Mouse (Mus musculus) ES-Bruce4 (cell line): ENCODE data around the gene Cfb. TPM values are rescaled to one million over a fixed set of nuclear protein-coding genes. Genes with fewer than 3 reads are reported as not detected.
A peak's percentile ranks its signal among the peaks of the same experiment; 100 is the strongest.

Experiments used
- H3K27ac ChIP-seq: 2 replicates; pipeline ENCODE4 v1.5.1; 2012; ENCODE audit warnings: low read length, inconsistent platforms; ENCODE audit not compliant: insufficient read depth
- H3K27me3 ChIP-seq: 2 replicates; pipeline ENCODE4 v1.6.1; 2012; ENCODE audit warnings: mild to moderate bottlenecking, low read length, inconsistent platforms; ENCODE audit not compliant: control insufficient read depth, poor library complexity, insufficient read depth, severe bottlenecking
- H3K36me3 ChIP-seq: 2 replicates; pipeline ENCODE4 v1.6.1; 2012; ENCODE audit warnings: inconsistent platforms, mild to moderate bottlenecking, low read length, moderate library complexity; ENCODE audit not compliant: control insufficient read depth, poor library complexity, insufficient read depth, severe bottlenecking
- H3K4me1 ChIP-seq: one replicate; pipeline ENCODE4 v1.8.1; 2011; ENCODE audit warnings: low read length; ENCODE audit not compliant: control insufficient read depth, insufficient read depth
- H3K4me3 ChIP-seq: 2 replicates; pipeline ENCODE4 v1.5.1; 2011; ENCODE audit warnings: low read depth, mild to moderate bottlenecking, low read length
- H3K9ac ChIP-seq: 2 replicates; pipeline ENCODE4 v1.6.1; 2012; ENCODE audit warnings: low read depth, mild to moderate bottlenecking, inconsistent platforms; ENCODE audit not compliant: poor library complexity, severe bottlenecking
- H3K9me3 ChIP-seq: replicated peaks from 2 replicates; pipeline ENCODE4 v1.6.1; 2012; ENCODE audit warnings: mild to moderate bottlenecking, low read length, inconsistent platforms; ENCODE audit not compliant: control insufficient read depth, poor library complexity, insufficient read depth, severe bottlenecking
- CTCF ChIP-seq: IDR thresholded peaks from one replicate; pipeline ENCODE4 v1.8.1; 2011; ENCODE audit warnings: low read depth, low read length
- EP300 ChIP-seq: IDR thresholded peaks from 2 replicates; pipeline ENCODE4 v1.6.1; 2011; ENCODE audit warnings: low read depth, low read length; ENCODE audit not compliant: insufficient read depth
- POLR2A ChIP-seq: IDR thresholded peaks from one replicate; pipeline ENCODE4 v1.8.1; 2011; ENCODE audit warnings: low read length; ENCODE audit not compliant: insufficient read depth
- polyA plus RNA-seq: library from polyadenylated mRNA; stranded (reverse); fragments of >200 nt; gene quantifications from 2 replicates; pipeline ENCODE4 v1.2.4, GENCODE M21; 2011; ENCODE audit warnings: low read depth; ENCODE audit not compliant: missing spikeins, insufficient read depth, insufficient read length

Cfb gene
- polyA plus RNA-seq, 1 experiment, result not detected

DNA sequence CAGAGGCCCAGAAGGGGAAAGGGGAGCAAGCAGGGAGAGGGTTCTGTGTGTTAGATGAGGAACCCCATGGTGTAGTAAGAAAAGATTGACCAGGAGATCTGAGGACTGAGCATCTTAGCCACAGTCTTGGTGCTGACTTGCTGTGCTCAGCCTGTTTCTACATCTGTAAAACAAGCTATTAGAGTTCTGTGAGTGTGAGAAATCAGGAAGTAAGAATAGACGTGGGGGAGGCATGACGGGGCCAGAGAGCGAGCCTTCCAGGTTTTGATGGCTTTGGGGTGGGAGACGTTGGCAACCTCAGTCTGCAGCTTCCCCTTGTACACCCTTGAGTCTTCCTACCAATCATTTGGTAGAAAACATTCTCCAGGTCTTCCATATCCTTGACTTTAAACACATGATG, 3.6 kb downstream of the Cfb start:
- Histone ChIP-seq H3K27me3 (no peaks in the 10 kb centered on the region), H3K9me3 (no peaks in the 10 kb centered on the region), H3K4me3 (no peak overlapping the region), H3K9ac (no peak overlapping the region), H3K36me3 (peaks cover 17% of the 10 kb centered on the region), H3K27ac (no peak overlapping the region), H3K4me1 (no peaks in the 10 kb centered on the region)
- TF ChIP-seq POLR2A, result no peak
- TF ChIP-seq CTCF, result no peak
- no peak for TF ChIP-seq EP300

DNA sequence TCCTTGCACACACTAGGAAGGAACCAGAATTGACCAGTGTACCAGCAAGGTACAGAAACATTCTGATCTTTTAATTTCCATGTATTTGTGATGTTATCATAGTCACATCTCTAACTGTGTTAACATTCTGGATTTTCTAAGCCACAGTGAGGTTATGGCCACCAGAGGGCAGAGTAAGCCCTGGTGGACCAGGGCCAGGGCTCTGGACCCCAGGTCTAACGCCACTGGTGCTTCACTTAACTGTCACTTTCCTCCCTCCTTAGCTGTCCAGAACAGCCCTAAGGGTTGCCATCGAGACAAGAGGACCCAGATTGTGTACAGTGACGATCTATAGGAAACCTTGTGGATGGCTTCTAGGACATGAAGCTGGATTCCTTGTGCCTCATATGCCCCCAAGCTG, 6.5 kb downstream of the Cfb start:
- Histone ChIP-seq H3K36me3 (peaks cover 19% of the 10 kb centered on the region), H3K27me3 (no peaks in the 10 kb centered on the region), H3K9me3 (no peaks in the 10 kb centered on the region), H3K4me3 (no peak overlapping the region), H3K9ac (no peak overlapping the region), H3K4me1 (no peaks in the 10 kb centered on the region), H3K27ac (no peak overlapping the region)
- no peak for TF ChIP-seq EP300
- peak; percentile 79 for TF ChIP-seq CTCF

DNA sequence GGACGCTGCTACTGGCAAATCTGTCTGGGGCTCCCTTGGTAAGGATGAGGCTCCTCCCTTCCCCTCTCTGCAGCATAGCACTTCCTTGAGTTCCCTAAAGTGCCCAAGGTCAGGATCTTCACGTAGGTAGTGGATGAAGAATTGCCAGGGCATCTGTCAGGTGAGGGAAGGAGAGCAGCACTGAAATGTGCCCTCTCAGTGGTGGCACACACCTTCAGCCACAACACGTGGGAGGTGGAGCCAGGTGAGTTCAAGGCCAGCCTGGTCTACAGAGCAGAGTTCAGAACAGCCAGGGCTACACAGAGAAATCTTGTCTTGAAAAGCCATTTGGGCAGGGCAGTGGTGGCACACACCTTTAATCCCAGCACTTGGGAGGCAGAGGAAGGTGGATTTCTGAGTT, 7.6 kb downstream of the Cfb start:
- Histone ChIP-seq H3K36me3 (peaks cover 19% of the 10 kb centered on the region), H3K9ac (no peak overlapping the region), H3K27me3 (no peaks in the 10 kb centered on the region), H3K9me3 (no peaks in the 10 kb centered on the region), H3K4me3 (no peak overlapping the region), H3K4me1 (no peaks in the 10 kb centered on the region), H3K27ac (no peak overlapping the region)
- no peak for TF ChIP-seq POLR2A

DNA sequence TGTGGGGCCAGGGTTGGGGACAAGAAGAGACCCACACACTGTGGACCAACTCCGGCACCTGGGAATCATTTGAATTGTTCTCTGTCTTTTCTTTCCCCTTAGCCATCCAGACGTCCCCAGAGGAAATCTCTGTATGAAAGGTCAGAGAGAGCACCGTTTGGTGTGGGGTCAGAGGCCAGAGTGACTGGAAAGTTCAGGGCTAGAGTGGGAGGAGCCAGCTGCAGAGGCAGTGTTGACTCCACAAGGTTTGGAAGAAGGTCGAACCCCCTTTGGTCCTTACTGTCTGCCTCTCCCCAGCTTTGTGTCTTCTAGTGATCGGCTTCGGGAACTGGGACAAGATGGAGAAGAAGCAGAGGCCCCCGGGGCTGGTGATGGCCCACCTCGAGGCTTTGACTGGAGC, 8.8 kb downstream of the Cfb start:
- Histone ChIP-seq H3K9ac (no peak overlapping the region), H3K4me1 (no peaks in the 10 kb centered on the region), H3K27me3 (no peaks in the 10 kb centered on the region), H3K9me3 (no peaks in the 10 kb centered on the region), H3K27ac (no peak overlapping the region), H3K36me3 (peaks cover 19% of the 10 kb centered on the region), H3K4me3 (no peak overlapping the region)
- TF ChIP-seq POLR2A (no peak), EP300 (no peak), CTCF (no peak)

DNA sequence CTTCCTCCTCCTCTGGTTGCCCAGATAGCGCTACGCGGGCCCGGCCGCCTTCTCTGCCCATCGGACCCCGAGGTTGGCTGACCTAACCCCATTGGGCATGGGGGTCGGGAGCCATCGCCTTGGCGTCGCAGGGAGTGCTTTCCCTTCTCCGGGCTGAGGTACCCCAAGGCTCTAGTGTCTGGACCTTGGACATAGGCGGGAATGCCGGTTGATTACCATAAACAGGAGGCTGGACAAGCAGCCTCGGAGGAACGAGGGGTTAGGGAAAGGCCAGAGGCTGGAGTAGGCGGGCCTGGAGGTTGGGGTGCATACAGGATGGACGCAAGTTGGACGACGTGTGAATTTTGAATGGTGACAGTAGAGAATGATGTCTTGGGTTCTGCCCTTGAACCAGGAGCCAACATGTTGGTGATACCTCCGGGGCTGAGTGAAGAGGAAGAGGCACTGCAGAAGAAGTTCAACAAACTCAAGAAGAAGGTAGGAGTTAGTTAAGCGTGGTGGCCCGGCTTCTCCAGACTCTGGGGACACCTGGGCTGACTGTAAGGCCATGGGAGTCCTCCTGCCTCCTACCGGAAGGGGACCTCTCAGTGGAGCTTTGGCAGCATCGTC, 11.7 kb downstream of the Cfb start:
- Histone ChIP-seq H3K4me3 (peak overlapping the region; percentile 92), H3K27ac (no peak overlapping the region), H3K36me3 (peaks cover 10% of the 10 kb centered on the region), H3K4me1 (no peaks in the 10 kb centered on the region), H3K9ac (peak overlapping the region; percentile 84), H3K27me3 (no peaks in the 10 kb centered on the region), H3K9me3 (no peaks in the 10 kb centered on the region)
- TF ChIP-seq EP300, result no peak
- TF ChIP-seq CTCF, result no peak

DNA sequence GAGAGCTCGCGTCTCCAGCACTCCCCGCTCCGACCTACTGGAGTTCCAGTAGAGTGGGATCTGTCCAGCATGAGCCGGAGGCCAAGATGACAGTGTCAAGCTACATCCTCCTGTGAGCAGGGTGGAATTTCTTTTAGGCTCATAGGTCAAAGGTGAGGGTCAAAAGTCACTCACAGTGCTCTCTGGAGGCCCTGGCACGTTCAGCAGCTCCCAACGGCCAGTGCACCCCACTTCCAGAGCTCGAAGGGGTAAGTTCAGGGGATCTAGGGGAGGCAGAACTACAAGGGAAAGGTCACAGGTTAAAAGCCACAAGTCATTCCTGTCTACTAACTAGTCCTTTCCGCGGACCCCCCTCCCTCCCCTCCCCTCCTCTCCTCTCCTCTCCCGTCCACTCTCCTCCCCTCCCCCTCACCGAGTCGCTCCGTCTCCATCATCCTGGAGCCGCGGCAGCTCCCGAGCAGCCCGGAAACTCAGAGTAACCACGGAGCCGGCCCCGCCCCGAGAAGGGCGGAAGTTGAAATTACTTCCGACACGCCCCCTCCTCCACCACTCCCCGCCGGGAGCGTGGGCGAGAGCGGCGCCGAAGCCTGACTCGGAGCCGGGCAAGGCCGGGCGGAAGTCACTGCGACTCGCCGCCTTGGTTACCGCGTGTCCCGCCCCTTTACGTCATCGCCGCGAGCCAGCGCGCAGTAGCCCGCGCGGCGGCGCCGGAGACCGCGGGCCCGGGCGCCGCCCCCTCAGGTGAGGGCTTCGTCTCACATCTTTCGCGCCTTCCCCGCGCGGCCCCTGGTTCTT, 12.4 kb downstream of the Cfb start, which contains the start of the genes Skiv2l and Nelfe:
Gene Skiv2l, minus strand, starts transcription at position 489 of the 795 bp plus-strand sequence.
Gene Nelfe, plus strand, starts transcription at position 670 of the 795 bp plus-strand sequence.
- H3K27me3 ChIP-seq, result no peaks in the 10 kb centered on the region
- H3K9me3 ChIP-seq, result no peaks in the 10 kb centered on the region
- peak within 1 kb of the TSS; percentile 92 for H3K4me3 ChIP-seq
- H3K36me3 ChIP-seq, result peaks cover 10% of the 10 kb centered on the region
- H3K4me1 ChIP-seq, result no peaks in the 10 kb centered on the region
- H3K27ac ChIP-seq, result no peak within 1 kb of the TSS
- peak within 1 kb of the TSS; percentile 84 for H3K9ac ChIP-seq
- TF ChIP-seq CTCF (no peak), POLR2A (peak; percentile 22), EP300 (0 out of 2 replicates have a peak, but pooled peaks have one; percentile 11)
